In the genomic region with DNA sequence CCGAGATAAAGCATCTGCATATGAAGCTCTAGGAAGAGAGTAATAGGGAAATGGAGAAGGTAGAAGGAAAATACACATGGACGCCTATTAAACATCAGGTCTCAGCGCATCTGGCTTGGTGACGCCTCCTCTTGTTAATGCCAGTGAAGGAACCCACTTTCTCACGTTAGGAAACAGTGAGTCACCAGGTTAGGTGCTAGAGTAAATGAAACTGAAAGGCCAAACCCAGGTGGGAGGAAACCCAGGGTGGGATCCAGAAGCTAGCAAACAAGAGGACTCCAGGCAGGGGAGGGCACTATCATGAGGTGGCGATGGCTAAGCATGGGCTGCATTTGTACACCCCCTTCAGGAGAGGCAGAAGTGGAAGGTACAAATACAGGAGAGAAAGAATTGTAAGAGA, we compare ENCODE assay signal across 14 mouse cellular contexts. TPM values are rescaled to one million over a fixed set of nuclear protein-coding genes. Genes with fewer than 3 reads are reported as not detected.
DNase-seq lines count a peak whose midpoint lies in the region; ATAC-seq and TF ChIP-seq lines count a peak whose summit lies in the region.
"Had no signal": no experiment of that assay in that cellular context is flagged by ENCODE, and none has a peak within 500 bp of the region (broad histone marks: within the 10 kb centered on the region; RNA-seq: fewer than 3 reads in every experiment).

No protein-coding gene starts in this region.

- no peaks in the 10 kb centered on the region for H3K27me3 ChIP-seq in heart, embryonic 13.5 days (replicated peaks)
- H3K27me3 ChIP-seq in midbrain, embryonic 12.5 days: no peaks in the 10 kb centered on the region
- no peaks in the 10 kb centered on the region for H3K27me3 ChIP-seq in midbrain, postnatal 0 days (ENCODE audit: insufficient read depth, low read length)
- H3K27me3 ChIP-seq in stomach, embryonic 16.5 days (ENCODE audit: control insufficient read depth, insufficient read depth, low read length): no peaks in the 10 kb centered on the region
- H3K27me3 ChIP-seq in lung, postnatal 0 days (replicated peaks; ENCODE audit: insufficient read depth, low read length): no peaks in the 10 kb centered on the region
- H3K27me3 ChIP-seq: neural tube, embryonic 13.5 days; stomach, embryonic 15.5 days had no signal

- H3K9me3 ChIP-seq in heart, embryonic 13.5 days: no peaks in the 10 kb centered on the region
- no peaks in the 10 kb centered on the region for H3K9me3 ChIP-seq in midbrain, embryonic 12.5 days
- H3K9me3 ChIP-seq in midbrain, postnatal 0 days (ENCODE audit: low read length): no peaks in the 10 kb centered on the region
- H3K9me3 ChIP-seq in stomach, embryonic 16.5 days (replicated peaks; ENCODE audit: control insufficient read depth, low read length): no peaks in the 10 kb centered on the region
- H3K9me3 ChIP-seq in lung, postnatal 0 days (ENCODE audit: low read length): no peaks in the 10 kb centered on the region
- H3K9me3 ChIP-seq: neural tube, embryonic 13.5 days; stomach, embryonic 15.5 days had no signal

- DNase-seq in heart, postnatal 36 days: no peak
- DNase-seq in midbrain, postnatal 0 days (ENCODE audit: low spot score): no peak
- no peak for DNase-seq in frontal cortex, postnatal 14 days (ENCODE audit: low spot score in 2 of 2)
- no peak for DNase-seq in lung, postnatal 0 days (ENCODE audit: low spot score)
- DNase-seq: adrenal gland, postnatal 14 days; cerebellum, adult 11-12 months; right cerebral cortex, postnatal 14 days had no signal

- 0 out of 2 replicates have a peak overlapping the region, but pooled peaks have one; percentile 10 for H3K9ac ChIP-seq in heart, embryonic 13.5 days
- no peak overlapping the region for H3K9ac ChIP-seq in midbrain, embryonic 12.5 days (replicated peaks)
- H3K9ac ChIP-seq in midbrain, postnatal 0 days (replicated peaks; ENCODE audit: low read length, poor library complexity, severe bottlenecking): no peak overlapping the region
- no peak overlapping the region for H3K9ac ChIP-seq in stomach, embryonic 16.5 days (ENCODE audit: low read length)
- no peak overlapping the region for H3K9ac ChIP-seq in lung, postnatal 0 days (replicated peaks; ENCODE audit: low read depth)
- H3K9ac ChIP-seq: stomach, embryonic 15.5 days had no signal

- ATAC-seq in heart, embryonic 13.5 days (ENCODE audit: extremely low read depth, insufficient number of reproducible peaks, low FRiP score, low TSS enrichment): no peak
- no peak for ATAC-seq in midbrain, embryonic 12.5 days (ENCODE audit: low FRiP score, low read depth)
- ATAC-seq in midbrain, postnatal 0 days (ENCODE audit: low FRiP score): no peak
- ATAC-seq in activated CD4-positive, CD25-positive, alpha-beta regulatory T cell, adult 4 months: peak; percentile 76
- ATAC-seq in stomach, embryonic 16.5 days (ENCODE audit: insufficient read depth, low FRiP score): no peak
- no peak for ATAC-seq in lung, postnatal 0 days
- ATAC-seq: forebrain, embryonic 16.5 days had no signal

- peaks cover 35% of the 10 kb centered on the region for H3K36me3 ChIP-seq in heart, embryonic 13.5 days
- H3K36me3 ChIP-seq in midbrain, embryonic 12.5 days: peaks cover 20% of the 10 kb centered on the region
- H3K36me3 ChIP-seq in midbrain, postnatal 0 days (ENCODE audit: insufficient read depth, low read length): no peaks in the 10 kb centered on the region
- H3K36me3 ChIP-seq in stomach, embryonic 16.5 days (ENCODE audit: control insufficient read depth, insufficient read depth, low read length): no peaks in the 10 kb centered on the region
- H3K36me3 ChIP-seq in lung, postnatal 0 days (ENCODE audit: insufficient read depth, low read length): 0 out of 2 replicates have a peak, but pooled peaks cover 8% of the 10 kb centered on the region

- 77% methylated on average over 6 of the region's 6 CpGs for WGBS in heart, embryonic 13.5 days
- 86% methylated on average over 6 of the region's 6 CpGs for WGBS in midbrain, embryonic 12.5 days
- whole genome bisulfite sequencing in midbrain, postnatal 0 days: 87% methylated on average over 6 of the region's 6 CpGs
- 65% methylated on average over 6 of the region's 6 CpGs for WGBS in stomach, embryonic 16.5 days
- WGBS in lung, postnatal 0 days: 74% methylated on average over 6 of the region's 6 CpGs

- intact Hi-C loops in heart, postnatal 36 days (cut with DNase I): loop anchor here (2.0 kb wide), 1 partner anchor 26 kb away; no protein-coding TSS in a partner anchor

- no peak overlapping the region for H3K4me3 ChIP-seq in heart, embryonic 13.5 days
- no peak overlapping the region for H3K4me3 ChIP-seq in midbrain, embryonic 12.5 days
- H3K4me3 ChIP-seq in midbrain, postnatal 0 days (ENCODE audit: low read depth, low read length): no peak overlapping the region
- no peak overlapping the region for H3K4me3 ChIP-seq in stomach, embryonic 16.5 days (replicated peaks; ENCODE audit: low read length)
- H3K4me3 ChIP-seq in lung, postnatal 0 days (ENCODE audit: low read depth, low read length): no peak overlapping the region

- peak overlapping the region; percentile 92 for H3K4me2 ChIP-seq in heart, embryonic 13.5 days
- H3K4me2 ChIP-seq in midbrain, embryonic 12.5 days (replicated peaks): peak overlapping the region; percentile 64; the same call in 1 of the 2 replicates
- no peak overlapping the region for H3K4me2 ChIP-seq in midbrain, postnatal 0 days (ENCODE audit: low read depth, low read length, poor library complexity, severe bottlenecking)
- peak overlapping the region; percentile 89; the same call in 1 of the 2 replicates for H3K4me2 ChIP-seq in stomach, embryonic 16.5 days (ENCODE audit: low read depth, low read length)
- H3K4me2 ChIP-seq in lung, postnatal 0 days (replicated peaks; ENCODE audit: low read depth, low read length): no peak overlapping the region

- peaks cover 19% of the 10 kb centered on the region for H3K4me1 ChIP-seq in heart, embryonic 13.5 days
- peaks cover 13% of the 10 kb centered on the region for H3K4me1 ChIP-seq in midbrain, embryonic 12.5 days
- H3K4me1 ChIP-seq in midbrain, postnatal 0 days (ENCODE audit: insufficient read depth, low read length): peaks cover 10% of the 10 kb centered on the region
- peaks cover 19% of the 10 kb centered on the region for H3K4me1 ChIP-seq in stomach, embryonic 16.5 days (ENCODE audit: control insufficient read depth, insufficient read depth, low read length)
- peaks cover 8% of the 10 kb centered on the region; the same call in 1 of the 2 replicates for H3K4me1 ChIP-seq in lung, postnatal 0 days (ENCODE audit: insufficient read depth, low read depth, low read length)

- no peak for TF ChIP-seq CTCF in midbrain, postnatal 0 days (IDR thresholded peaks at IDR 0.05)
- TF ChIP-seq CTCF in lung, postnatal 0 days (IDR thresholded peaks at IDR 0.05): no peak

- no peak overlapping the region for H3K27ac ChIP-seq in heart, embryonic 13.5 days (replicated peaks)
- no peak overlapping the region for H3K27ac ChIP-seq in midbrain, embryonic 12.5 days (replicated peaks)
- H3K27ac ChIP-seq in midbrain, postnatal 0 days (ENCODE audit: low read depth, low read length): no peak overlapping the region
- peak overlapping the region; percentile 33; the same call in 1 of the 2 replicates for H3K27ac ChIP-seq in stomach, embryonic 16.5 days (ENCODE audit: low read length)
- H3K27ac ChIP-seq in lung, postnatal 0 days (ENCODE audit: low read length): no peak overlapping the region
- H3K27ac ChIP-seq: neural tube, embryonic 13.5 days; stomach, embryonic 15.5 days had no signal

- no peak for TF ChIP-seq EP300 in lung, postnatal 0 days (IDR thresholded peaks at IDR 0.05)

RNA-seq across cellular contexts. Expression of gene Naa20, which starts 3.3 kb away (rescaled TPM):
- 145 and 181 TPM in 2 replicates for polyA plus RNA-seq in heart, embryonic 13.5 days (2015; fragmentation: Nextera tagmentation; extraction: Ambion mirVana)
- 10 to 100 TPM; 89.1 to 93.7 TPM for total RNA-seq in heart, postnatal 36 days (2021)
- 117 and 119 TPM in 2 replicates for polyA plus RNA-seq in midbrain, embryonic 12.5 days (2016; fragmentation: Nextera tagmentation; extraction: Ambion mirVana)
- 106 and 129 TPM in 2 replicates for total RNA-seq in midbrain, postnatal 0 days (2014; rRNA removed)
- polyA plus RNA-seq in midbrain, postnatal 0 days (2015; fragmentation: Nextera tagmentation; extraction: Ambion mirVana): 153 and 160 TPM in 2 replicates
- polyA plus RNA-seq in activated CD4-positive, CD25-positive, alpha-beta regulatory T cell, adult 4 months (2017; shearing (Covaris generic)): 100 to 1,000 TPM; 124 to 131 TPM
- polyA plus RNA-seq in stomach, embryonic 16.5 days (2015; fragmentation: Nextera tagmentation; extraction: Ambion mirVana): 144 and 160 TPM in 2 replicates
- 108 and 118 TPM in 2 replicates for polyA plus RNA-seq in lung, postnatal 0 days (2015; fragmentation: Nextera tagmentation; extraction: Ambion mirVana)

RNA-seq across cellular contexts. Expression of gene Cfap61, which starts 29.4 kb away (rescaled TPM):
- 0.71 and 1.6 TPM in 2 replicates for polyA plus RNA-seq in heart, embryonic 13.5 days (2015; fragmentation: Nextera tagmentation; extraction: Ambion mirVana)
- total RNA-seq in heart, postnatal 36 days (2021): 1 to 10 TPM; 1.1 to 2.7 TPM
- polyA plus RNA-seq in midbrain, embryonic 12.5 days (2016; fragmentation: Nextera tagmentation; extraction: Ambion mirVana): 1.9 and 2.3 TPM in 2 replicates
- 2.5 and 4.9 TPM in 2 replicates for total RNA-seq in midbrain, postnatal 0 days (2014; rRNA removed)
- polyA plus RNA-seq in midbrain, postnatal 0 days (2015; fragmentation: Nextera tagmentation; extraction: Ambion mirVana): 2.7 and 3.7 TPM in 2 replicates
- not detected for polyA plus RNA-seq in activated CD4-positive, CD25-positive, alpha-beta regulatory T cell, adult 4 months (2017; shearing (Covaris generic))
- polyA plus RNA-seq in stomach, embryonic 16.5 days (2015; fragmentation: Nextera tagmentation; extraction: Ambion mirVana): 0.12 and 0.13 TPM in 2 replicates
- 2.2 and 4.9 TPM in 2 replicates for polyA plus RNA-seq in lung, postnatal 0 days (2015; fragmentation: Nextera tagmentation; extraction: Ambion mirVana)

RNA-seq across cellular contexts. Expression of gene Crnkl1, which starts 29.7 kb away (rescaled TPM):
- polyA plus RNA-seq in heart, embryonic 13.5 days (2015; fragmentation: Nextera tagmentation; extraction: Ambion mirVana): 15.3 and 16.3 TPM in 2 replicates
- 10 to 100 TPM; 16.7 to 21.8 TPM for total RNA-seq in heart, postnatal 36 days (2021)
- polyA plus RNA-seq in midbrain, embryonic 12.5 days (2016; fragmentation: Nextera tagmentation; extraction: Ambion mirVana): 40.9 and 41.0 TPM in 2 replicates
- 13.7 and 16.2 TPM in 2 replicates for total RNA-seq in midbrain, postnatal 0 days (2014; rRNA removed)
- polyA plus RNA-seq in midbrain, postnatal 0 days (2015; fragmentation: Nextera tagmentation; extraction: Ambion mirVana): 13.2 and 15.5 TPM in 2 replicates
- 10 to 100 TPM; 53.1 to 55.4 TPM for polyA plus RNA-seq in activated CD4-positive, CD25-positive, alpha-beta regulatory T cell, adult 4 months (2017; shearing (Covaris generic))
- polyA plus RNA-seq in stomach, embryonic 16.5 days (2015; fragmentation: Nextera tagmentation; extraction: Ambion mirVana): 21.7 and 24.8 TPM in 2 replicates
- 20.2 and 20.7 TPM in 2 replicates for polyA plus RNA-seq in lung, postnatal 0 days (2015; fragmentation: Nextera tagmentation; extraction: Ambion mirVana)

Comparison
In these comparisons a context has a peak if more than half of its experiments do, and no peak if none do; other contexts are left out.
1. H3K4me2 ChIP-seq: peak in heart, embryonic 13.5 days (single experiment), midbrain, embryonic 12.5 days (single experiment) and stomach, embryonic 16.5 days (single experiment); none in midbrain, postnatal 0 days (single experiment) and lung, postnatal 0 days (single experiment).